Mouse (Mus musculus) stomach, postnatal 0 days (tissue): ENCODE results near the gene Tifab. TPM values are rescaled to one million over a fixed set of nuclear protein-coding genes. Genes with fewer than 3 reads are reported as not detected.

Experiments used
- ATAC-seq: fragments of 200-750 bp; cut with Nextera tagmentation; 2 replicates; pipeline ENCODE4 v1.8.0; 2017; ENCODE audit not compliant: low FRiP score, low TSS enrichment
- DNase-seq: peaks from one replicate; pipeline ENCODE4 v3.0.0-alpha.2; 2016; ENCODE audit warnings: low spot score
- H3K27ac ChIP-seq: fragments of 300-500 bp; sonication (generic); replicated peaks from 2 replicates; pipeline ENCODE4 v1.5.1; 2014; ENCODE audit warnings: mild to moderate bottlenecking, control low read depth
- H3K27me3 ChIP-seq: fragments of 300-500 bp; sonication (generic); 2 replicates; pipeline ENCODE4 v1.6.1; 2014; ENCODE audit warnings: low read length; ENCODE audit not compliant: control insufficient read depth, insufficient read depth
- H3K36me3 ChIP-seq: fragments of 300-500 bp; sonication (generic); 2 replicates; pipeline ENCODE4 v1.6.1; 2014; ENCODE audit warnings: low read length, mixed read lengths; ENCODE audit not compliant: control insufficient read depth, insufficient read depth
- H3K4me1 ChIP-seq: fragments of 300-500 bp; sonication (generic); replicated peaks from 2 replicates; pipeline ENCODE4 v1.6.1; 2014; ENCODE audit warnings: antibody characterized with exemption; ENCODE audit not compliant: control insufficient read depth, insufficient read depth
- H3K4me2 ChIP-seq: fragments of 300-500 bp; sonication (generic); replicated peaks from 2 replicates; pipeline ENCODE4 v1.6.1; 2014; ENCODE audit warnings: low read depth, mild to moderate bottlenecking, control low read depth, moderate library complexity
- H3K4me3 ChIP-seq: fragments of 300-500 bp; sonication (generic); 2 replicates; pipeline ENCODE4 v1.5.1; 2014; ENCODE audit warnings: low read depth, low read length, control low read depth
- H3K9ac ChIP-seq: fragments of 300-500 bp; sonication (generic); 2 replicates; pipeline ENCODE4 v1.6.1; 2014; ENCODE audit warnings: mild to moderate bottlenecking, low read length, control low read depth, mixed read lengths
- H3K9me3 ChIP-seq: fragments of 300-500 bp; sonication (generic); 2 replicates; pipeline ENCODE4 v1.6.1; 2016; ENCODE audit warnings: low read length; ENCODE audit not compliant: control insufficient read depth
- CTCF ChIP-seq: IDR thresholded peaks from 2 replicates; pipeline ENCODE4 v1.5.1; 2016; ENCODE audit warnings: antibody characterized with exemption, low read depth, mild to moderate bottlenecking, moderate library complexity
- EP300 ChIP-seq: optimal IDR thresholded peaks from 2 replicates; pipeline ENCODE3; 2016; ENCODE audit warnings: antibody characterized with exemption
- WGBS: fragments of 180-500 bp; shearing (Covaris S2); extraction: QIAGEN DNeasy Blood & Tissue Kit; methylation state at CpG from one replicate; pipeline ENCODE4 v1.1.7; 2014; 5-methylcytosine and 5-hydroxymethylcytosine counted together
- polyA plus RNA-seq: library from polyadenylated mRNA; unstranded; fragments of >200 nt; fragmentation: Nextera tagmentation; extraction: Ambion mirVana; gene quantifications from 2 replicates; pipeline ENCODE4 v1.2.1, GENCODE M21; 2015

The Tifab gene
- polyA plus RNA-seq, 1 experiment from 2014 or later: 2.4 TPM

DNA sequence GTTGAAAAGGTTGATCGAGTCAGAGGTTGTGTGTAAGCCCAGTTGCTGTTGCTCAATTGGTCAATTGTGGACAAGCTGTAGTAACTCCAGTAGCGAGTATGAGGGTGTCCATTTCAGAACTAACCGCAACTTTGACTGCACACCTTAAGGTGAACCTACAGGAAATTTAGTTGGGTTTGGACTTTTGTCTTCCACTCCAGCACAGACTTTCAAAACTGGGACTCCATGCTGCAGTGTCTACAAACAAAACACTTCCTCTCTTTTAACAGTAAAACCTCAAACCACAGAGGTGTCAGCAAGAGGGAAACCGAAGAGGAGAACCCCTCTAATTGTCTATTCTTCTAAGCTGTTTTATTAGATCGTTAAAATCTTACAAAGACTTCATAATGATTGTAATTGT, 44.7 kb downstream of the Tifab start:
- DNase-seq: no peak
- 36% methylated on average over 5 of the region's 5 CpGs for whole genome bisulfite sequencing
- Histone ChIP-seq H3K9me3 (no peaks in the 10 kb centered on the region), H3K4me1 (peaks cover 12% of the 10 kb centered on the region; the same call in 1 of the 2 replicates), H3K27me3 (no peaks in the 10 kb centered on the region), H3K36me3 (no peaks in the 10 kb centered on the region), H3K27ac (no peak overlapping the region; the same call in 1 of the 2 replicates), H3K4me2 (peak overlapping the region; percentile 93), H3K9ac (peak overlapping the region; percentile 98), H3K4me3 (peak overlapping the region; percentile 96)
- no peak for TF ChIP-seq CTCF
- no peak for TF ChIP-seq EP300
- ATAC-seq: no peak

DNA sequence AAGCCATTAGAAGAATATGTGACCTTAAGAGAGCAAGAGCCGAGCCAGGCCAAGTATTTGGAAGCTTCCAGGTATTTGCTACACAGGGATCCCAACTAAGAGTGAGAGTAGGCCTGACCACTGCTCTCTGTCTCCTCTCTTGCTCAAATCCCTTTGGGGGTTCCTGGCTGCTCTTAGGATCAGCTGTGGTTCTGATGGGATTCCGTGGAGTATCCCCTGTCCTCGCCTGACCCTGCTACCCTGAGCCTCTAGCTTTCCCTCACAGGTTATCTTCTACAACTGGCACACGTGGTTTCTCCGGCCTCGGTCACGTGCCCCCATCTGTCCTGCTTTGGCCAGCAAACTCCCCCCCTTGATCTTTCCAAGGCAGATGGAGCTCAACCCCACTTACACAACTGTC, 45.7 kb downstream of the Tifab start:
- DNase-seq (no peak), ATAC-seq (no peak)
- WGBS: 65% methylated on average over 7 of the region's 7 CpGs
- H3K27me3 ChIP-seq: no peaks in the 10 kb centered on the region
- H3K4me3 ChIP-seq: no peak overlapping the region
- peaks cover 12% of the 10 kb centered on the region; the same call in 1 of the 2 replicates for H3K4me1 ChIP-seq
- H3K36me3 ChIP-seq: no peaks in the 10 kb centered on the region
- no peak overlapping the region for H3K4me2 ChIP-seq
- H3K9me3 ChIP-seq: no peaks in the 10 kb centered on the region
- no peak overlapping the region for H3K27ac ChIP-seq
- H3K9ac ChIP-seq: no peak overlapping the region
- TF ChIP-seq CTCF: no peak
- TF ChIP-seq EP300: no peak

GRCm38 (mm10) chr13:56132326-56132936, 46.3 kb downstream of the Tifab start:
- peaks cover 12% of the 10 kb centered on the region; the same call in 1 of the 2 replicates for H3K4me1 ChIP-seq
- no peak overlapping the region for H3K9ac ChIP-seq
- H3K27ac ChIP-seq: no peak overlapping the region
- WGBS: 58% methylated on average over 11 of the region's 11 CpGs
- H3K27me3 ChIP-seq: no peaks in the 10 kb centered on the region
- ATAC-seq: no peak
- no peak overlapping the region for H3K4me3 ChIP-seq
- H3K4me2 ChIP-seq: no peak overlapping the region
- no peak for DNase-seq
- H3K36me3 ChIP-seq: peaks cover 3% of the 10 kb centered on the region; the same call in 1 of the 2 replicates
- H3K9me3 ChIP-seq: no peaks in the 10 kb centered on the region
- TF ChIP-seq EP300 (no peak), CTCF (no peak)

DNA sequence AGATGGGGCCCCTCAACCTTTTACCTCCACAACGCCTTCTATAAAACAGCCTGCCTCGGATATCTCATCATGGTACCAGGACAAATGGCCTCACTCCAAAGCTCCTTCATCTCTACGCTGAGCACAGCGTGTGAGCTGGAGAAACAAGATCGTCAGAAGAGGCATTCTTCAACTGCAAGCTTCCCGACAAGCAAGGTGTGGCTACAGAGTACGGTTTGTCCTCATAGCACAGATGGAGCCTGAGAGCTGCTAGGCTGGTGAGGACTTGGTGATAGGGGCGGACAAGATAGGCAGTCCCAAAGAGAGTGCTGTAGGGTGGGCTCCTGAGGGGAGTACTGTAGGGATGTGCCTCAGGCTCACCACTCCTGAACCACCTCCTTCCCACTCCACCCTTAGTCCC, 48.1 kb downstream of the Tifab start:
- H3K4me1 ChIP-seq: peaks cover 9% of the 10 kb centered on the region; the same call in 1 of the 2 replicates
- TF ChIP-seq CTCF (no peak), EP300 (no peak)
- no peak overlapping the region for H3K4me3 ChIP-seq
- 72% methylated on average over 8 of the region's 8 CpGs for WGBS
- H3K27me3 ChIP-seq: no peaks in the 10 kb centered on the region
- DNase-seq (no peak), ATAC-seq (no peak)
- H3K9me3 ChIP-seq: no peaks in the 10 kb centered on the region
- H3K36me3 ChIP-seq: peaks cover 15% of the 10 kb centered on the region
- H3K27ac ChIP-seq: no peak overlapping the region
- no peak overlapping the region for H3K9ac ChIP-seq
- no peak overlapping the region for H3K4me2 ChIP-seq

- Histone ChIP-seq H3K9me3 (no peaks in the 10 kb centered on the region), H3K36me3 (peaks cover 18% of the 10 kb centered on the region), H3K4me1 (peaks cover 9% of the 10 kb centered on the region; the same call in 1 of the 2 replicates), H3K9ac (no peak overlapping the region), H3K27me3 (no peaks in the 10 kb centered on the region), H3K4me3 (no peak overlapping the region), H3K4me2 (no peak overlapping the region), H3K27ac (no peak overlapping the region)
- WGBS: 96% methylated on average over 3 of the region's 3 CpGs
- TF ChIP-seq EP300 (no peak), CTCF (no peak)
- DNase-seq (no peak), ATAC-seq (no peak)
Measured at GRCm38 (mm10) chr13:56129578-56129977, 49.1 kb downstream of the Tifab start.

- ATAC-seq (no peak), DNase-seq (no peak)
- H3K9me3 ChIP-seq: no peaks in the 10 kb centered on the region
- no peak overlapping the region for H3K27ac ChIP-seq
- TF ChIP-seq CTCF: no peak
- no peak for TF ChIP-seq EP300
- H3K4me1 ChIP-seq: peaks cover 9% of the 10 kb centered on the region; the same call in 1 of the 2 replicates
- peaks cover 22% of the 10 kb centered on the region for H3K36me3 ChIP-seq
- H3K27me3 ChIP-seq: no peaks in the 10 kb centered on the region
- H3K9ac ChIP-seq: no peak overlapping the region
- WGBS: 85% methylated on average over 4 of the region's 4 CpGs
- no peak overlapping the region for H3K4me3 ChIP-seq
- H3K4me2 ChIP-seq: no peak overlapping the region
Measured at GRCm38 (mm10) chr13:56129014-56129413, 49.7 kb downstream of the Tifab start.
